8 mouse cellular contexts compared by ENCODE assay signal in genomic region chr11:69621571-69622268, GRCm38 (mm10). TPM values are rescaled to one million over a fixed set of nuclear protein-coding genes. Genes with fewer than 3 reads are reported as not detected.
DNase-seq lines count a peak whose midpoint lies in the region; ATAC-seq and TF ChIP-seq lines count a peak whose summit lies in the region.

TSS of gene Sat2 (plus strand) at chr11:69622024.

- peak within 1 kb of the TSS; percentile 76 for H3K4me3 ChIP-seq in layer of hippocampus, adult 2 months
- H3K4me3 ChIP-seq in cerebellum, adult 2 months (replicated peaks; ENCODE audit: insufficient read depth, low read depth, low read length), result peak within 1 kb of the TSS; percentile 97
- peak within 1 kb of the TSS; percentile 55 for H3K4me3 ChIP-seq in hindbrain, embryonic 13.5 days
- peak within 1 kb of the TSS; percentile 34 for H3K4me3 ChIP-seq in limb, embryonic 11.5 days (ENCODE audit: low read depth, low read length)
- H3K4me3 ChIP-seq in midbrain, embryonic 16.5 days (ENCODE audit: low read depth, low read length), result peak within 1 kb of the TSS; percentile 56

- H3K4me2 ChIP-seq in hindbrain, embryonic 13.5 days, result peak within 1 kb of the TSS; percentile 86
- H3K4me2 ChIP-seq in limb, embryonic 11.5 days (ENCODE audit: low read depth, severe bottlenecking), result peak within 1 kb of the TSS; percentile 70
- peak within 1 kb of the TSS; percentile 75 for H3K4me2 ChIP-seq in midbrain, embryonic 16.5 days (ENCODE audit: low read length)

- TF ChIP-seq POLR2A in cerebellum, adult 2 months (IDR thresholded peaks at IDR 0.05; ENCODE audit: borderline replicate concordance, insufficient read depth, low read length), result peak; percentile 56; the same call in 1 of the 2 replicates

- peak; percentile 88 for ATAC-seq in hindbrain, embryonic 13.5 days (ENCODE audit: low FRiP score)
- ATAC-seq in limb, embryonic 11.5 days (ENCODE audit: insufficient number of reproducible peaks, low FRiP score, low TSS enrichment, low read depth), result peak; percentile 59
- ATAC-seq in midbrain, embryonic 16.5 days, result peak; percentile 86

- H3K27ac ChIP-seq in layer of hippocampus, adult 2 months, result peak within 1 kb of the TSS; percentile 94
- peak within 1 kb of the TSS; percentile 77 for H3K27ac ChIP-seq in cerebellum, adult 2 months (ENCODE audit: insufficient read depth, low read length)
- H3K27ac ChIP-seq in hindbrain, embryonic 13.5 days, result peak within 1 kb of the TSS; percentile 85
- H3K27ac ChIP-seq in limb, embryonic 11.5 days (replicated peaks; ENCODE audit: low read depth, low read length), result no peak within 1 kb of the TSS
- H3K27ac ChIP-seq in midbrain, embryonic 16.5 days (ENCODE audit: low read length), result peak within 1 kb of the TSS; percentile 83

- H3K9ac ChIP-seq in hindbrain, embryonic 13.5 days, result peak within 1 kb of the TSS; percentile 78
- H3K9ac ChIP-seq in limb, embryonic 11.5 days (ENCODE audit: low read length), result peak within 1 kb of the TSS; percentile 60
- peak within 1 kb of the TSS; percentile 80 for H3K9ac ChIP-seq in midbrain, embryonic 16.5 days (ENCODE audit: low read depth, low read length)

- under 1% methylated on average over 20 of the region's 20 CpGs for WGBS in cerebellum, adult 2 months
- under 1% methylated on average over 20 of the region's 20 CpGs for WGBS in hindbrain, embryonic 13.5 days
- WGBS in limb, embryonic 11.5 days, result 1% methylated on average over 20 of the region's 20 CpGs
- WGBS in midbrain, embryonic 16.5 days, result under 1% methylated on average over 20 of the region's 20 CpGs

- H3K27me3 ChIP-seq in cerebellum, adult 2 months (ENCODE audit: control insufficient read depth, insufficient read depth, low read length), result no peaks in the 10 kb centered on the region
- no peaks in the 10 kb centered on the region for H3K27me3 ChIP-seq in hindbrain, embryonic 13.5 days
- no peaks in the 10 kb centered on the region for H3K27me3 ChIP-seq in limb, embryonic 11.5 days (ENCODE audit: control insufficient read depth, insufficient read depth, low read length)
- H3K27me3 ChIP-seq in midbrain, embryonic 16.5 days (ENCODE audit: control insufficient read depth, insufficient read depth, low read depth, low read length), result no peaks in the 10 kb centered on the region

- H3K9me3 ChIP-seq in hindbrain, embryonic 13.5 days, result no peaks in the 10 kb centered on the region
- no peaks in the 10 kb centered on the region for H3K9me3 ChIP-seq in limb, embryonic 11.5 days (ENCODE audit: control insufficient read depth, low read length)
- no peaks in the 10 kb centered on the region for H3K9me3 ChIP-seq in midbrain, embryonic 16.5 days (replicated peaks; ENCODE audit: control insufficient read depth, low read length, poor library complexity, severe bottlenecking)

- peaks cover 9% of the 10 kb centered on the region; the same call in 1 of the 2 replicates for H3K4me1 ChIP-seq in cerebellum, adult 2 months (ENCODE audit: control insufficient read depth, insufficient read depth, low read length)
- peaks cover 15% of the 10 kb centered on the region for H3K4me1 ChIP-seq in hindbrain, embryonic 13.5 days (replicated peaks)
- H3K4me1 ChIP-seq in limb, embryonic 11.5 days (ENCODE audit: control insufficient read depth, insufficient read depth, low read length), result peaks cover 8% of the 10 kb centered on the region
- peaks cover 10% of the 10 kb centered on the region for H3K4me1 ChIP-seq in midbrain, embryonic 16.5 days (ENCODE audit: control insufficient read depth, insufficient read depth, low read length)

- peak in 1 of 2 experiments; percentile 45 for DNase-seq in layer of hippocampus, adult 2 months (ENCODE audit: low spot score in 2 of 2)
- DNase-seq in layer of hippocampus, adult 9-11 months, result no peak
- peak; percentile 72 to 75 for DNase-seq in cerebellum, adult 2 months
- peak; percentile 75 for DNase-seq in forelimb bud, embryonic 11.5 days (ENCODE audit: low read depth, low spot score)
- peak; percentile 80 for DNase-seq in limb, embryonic 11.5 days (ENCODE audit: low spot score)
- DNase-seq in ovary, adult 18-20 months (ENCODE audit: low spot score), result no peak

- no peak for TF ChIP-seq CTCF in layer of hippocampus, adult 2 months (conservative IDR thresholded peaks at IDR 0.05)
- TF ChIP-seq CTCF in cerebellum, adult 2 months (IDR thresholded peaks at IDR 0.05; ENCODE audit: borderline replicate concordance, insufficient read depth, low read depth, low read length), result no peak

- H3K36me3 ChIP-seq in hindbrain, embryonic 13.5 days, result no peaks in the 10 kb centered on the region
- H3K36me3 ChIP-seq in limb, embryonic 11.5 days (ENCODE audit: control insufficient read depth, insufficient read depth, low read length), result no peaks in the 10 kb centered on the region
- no peaks in the 10 kb centered on the region for H3K36me3 ChIP-seq in midbrain, embryonic 16.5 days (ENCODE audit: control insufficient read depth, insufficient read depth, low read length)

RNA-seq across cellular contexts. Expression of gene Sat2, which starts in this region (rescaled TPM):
- total RNA-seq in layer of hippocampus, adult 2 months (2021), result 10 to 100 TPM; 15.1 to 15.6 TPM
- polyA plus RNA-seq in cerebellum, adult 2 months (2012; rRNA removed), result 32.4 and 33.5 TPM in 2 replicates
- polyA plus RNA-seq in hindbrain, embryonic 13.5 days (2015; fragmentation: Nextera tagmentation; extraction: Ambion mirVana), result 28.0 and 28.1 TPM in 2 replicates
- polyA plus RNA-seq in limb, embryonic 11.5 days (2014; fragmentation: Nextera tagmentation; extraction: Ambion mirVana), result 14.7 and 16.2 TPM in 2 replicates
- 23.8 and 27.1 TPM in 2 replicates for polyA plus RNA-seq in midbrain, embryonic 16.5 days (2015; fragmentation: Nextera tagmentation; extraction: Ambion mirVana)

Comparison
In these comparisons a context has a peak if more than half of its experiments do, and no peak if none do; other contexts are left out.
1. DNase-seq: peak in cerebellum, adult 2 months (2 of 2), forelimb bud, embryonic 11.5 days (single experiment) and limb, embryonic 11.5 days (single experiment); none in layer of hippocampus, adult 9-11 months (single experiment) and ovary, adult 18-20 months (single experiment).
2. H3K4me3 ChIP-seq: peak in every context shown above with its lines; median percentile 97 in cerebellum, adult 2 months; 76 in layer of hippocampus, adult 2 months; 56 in midbrain, embryonic 16.5 days; 55 in hindbrain, embryonic 13.5 days; 34 in limb, embryonic 11.5 days.
3. Peak in every context shown above with its lines, with median percentiles within 50 percentile points of each other: ATAC-seq, H3K4me2 ChIP-seq and H3K9ac ChIP-seq.